Mouse (Mus musculus) ES-E14 (cell line): ENCODE measurements around the gene Tex14.

ENCODE experiments used
- CHD2 ChIP-seq: IDR thresholded peaks from 2 replicates; pipeline ENCODE4 v1.6.1; 2014; ENCODE audit warnings: mild to moderate bottlenecking, low read depth, low read length, inconsistent platforms
- MAFK ChIP-seq: IDR thresholded peaks from 2 replicates; pipeline ENCODE4 v1.6.1; 2014; ENCODE audit warnings: mild to moderate bottlenecking, low read depth, low read length, inconsistent platforms; ENCODE audit not compliant: insufficient read depth

DNA sequence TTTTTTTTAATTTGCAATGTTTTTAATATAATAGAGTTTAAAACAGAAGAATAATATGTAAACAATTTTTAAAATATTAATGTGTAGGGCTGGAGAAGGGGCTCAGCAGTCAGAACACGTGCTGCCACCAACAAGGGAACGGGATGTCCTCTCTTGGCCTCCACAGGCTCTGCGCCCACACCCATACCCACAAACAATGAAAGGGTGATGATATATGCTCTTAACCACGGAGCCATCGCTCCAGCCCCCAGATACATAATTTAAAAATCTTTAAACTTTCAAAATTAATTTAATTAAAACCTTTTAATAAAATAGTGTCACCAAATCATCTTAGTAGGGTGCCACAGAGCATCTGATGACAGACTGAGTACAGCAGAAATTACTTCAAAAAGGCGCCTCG, 37.8 kb upstream of the Tex14 start:
- no peak for TF ChIP-seq MAFK
- no peak for TF ChIP-seq CHD2
